Mouse (Mus musculus) bone marrow, adult 2 months (tissue): ENCODE measurements around the gene Ascc2. TPM values are rescaled to one million over a fixed set of nuclear protein-coding genes. Genes with fewer than 3 reads are reported as not detected.
"Not testable (repeated sequence)": the region's sequence is repeated elsewhere in the genome, so short reads cannot be mapped to it uniquely, and the experiment has no call there.

ENCODE experiments used
- H3K27ac ChIP-seq: fragments of 200-500 bp; 2 replicates; pipeline ENCODE4 v1.5.1; 2012; ENCODE audit warnings: low read depth, mild to moderate bottlenecking, control low read depth, inconsistent platforms, low read length; ENCODE audit not compliant: control insufficient read depth, poor library complexity, insufficient read depth
- H3K4me1 ChIP-seq: fragments of 200-500 bp; 2 replicates; pipeline ENCODE4 v1.6.1; 2011; ENCODE audit warnings: low read length; ENCODE audit not compliant: control insufficient read depth, insufficient read depth
- H3K4me3 ChIP-seq: fragments of 200-500 bp; replicated peaks from 2 replicates; pipeline ENCODE3; 2011; ENCODE audit warnings: mild to moderate bottlenecking, low read depth, low read length, control low read depth; ENCODE audit not compliant: control insufficient read depth
- CTCF ChIP-seq: fragments of 200-500 bp; IDR thresholded peaks from 2 replicates; pipeline ENCODE4 v1.5.1; 2011; ENCODE audit warnings: low read length, control low read depth; ENCODE audit not compliant: control insufficient read depth, insufficient read depth
- POLR2A ChIP-seq: fragments of 200-500 bp; IDR thresholded peaks from 2 replicates; pipeline ENCODE4 v1.6.1; 2011; ENCODE audit warnings: low read depth, mild to moderate bottlenecking, control low read depth, low read length, borderline replicate concordance; ENCODE audit not compliant: control insufficient read depth
- WGBS: fragments of 180-500 bp; shearing (Covaris S2); methylation state at CpG from one replicate; pipeline ENCODE4 v1.1.7; 2018; 5-methylcytosine and 5-hydroxymethylcytosine counted together
- polyA plus RNA-seq: library from polyadenylated mRNA; stranded (reverse); fragments of >200 nt; gene quantifications from 2 replicates; pipeline ENCODE4 v1.2.4, GENCODE M21; 2011; ENCODE audit warnings: low replicate concordance; ENCODE audit not compliant: missing spikeins, insufficient read depth, insufficient read length

Ascc2 gene
- polyA plus RNA-seq, 1 experiment, result 18.1 TPM

- WGBS, result 87% methylated on average over 11 of the region's 11 CpGs
- Histone ChIP-seq H3K27ac (no peak overlapping the region), H3K4me3 (no peak overlapping the region), H3K4me1 (no peaks in the 10 kb centered on the region; the same call in 1 of the 2 replicates)
- TF ChIP-seq CTCF (no peak), POLR2A (no peak)
Observed at GRCm38 (mm10) chr11:4692162-4692561, 54.6 kb downstream of the Ascc2 start.

GRCm38 (mm10) chr11:4697043-4697983, 59.8 kb downstream of the Ascc2 start:
- H3K27ac ChIP-seq, result no peak overlapping the region; the same call in 1 of the 2 replicates
- no peaks in the 10 kb centered on the region; the same call in 1 of the 2 replicates for H3K4me1 ChIP-seq
- WGBS, result 34% methylated on average over 7 of the region's 7 CpGs
- no peak for TF ChIP-seq POLR2A
- peak; percentile 3; the same call in 1 of the 2 replicates for TF ChIP-seq CTCF
- no peak overlapping the region for H3K4me3 ChIP-seq

DNA sequence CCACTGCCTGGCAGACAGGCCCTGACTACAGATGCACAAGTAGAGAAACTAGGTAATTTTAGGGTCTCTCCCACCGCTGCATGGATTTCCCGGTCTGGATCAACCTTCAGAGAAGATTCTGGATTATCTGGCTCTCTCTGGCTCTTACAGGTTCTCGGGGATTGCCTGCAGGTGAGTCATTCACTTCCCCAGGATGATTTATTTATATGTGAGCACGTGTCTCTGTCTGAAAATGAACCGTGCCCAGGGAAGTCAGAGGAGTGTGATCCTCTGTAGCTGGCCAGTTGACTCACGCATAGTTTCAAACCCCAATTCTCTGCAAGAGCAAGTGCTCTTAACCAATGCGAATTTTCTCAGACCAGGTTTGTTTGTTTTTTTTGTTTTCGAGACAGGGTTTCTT, 63.2 kb downstream of the Ascc2 start:
- TF ChIP-seq CTCF, result no peak
- TF ChIP-seq POLR2A, result no peak
- Histone ChIP-seq H3K27ac (no peak overlapping the region), H3K4me3 (no peak overlapping the region), H3K4me1 (peaks cover 2% of the 10 kb centered on the region; the same call in 1 of the 2 replicates)
- WGBS, result 90% methylated on average over 8 of the region's 8 CpGs

DNA sequence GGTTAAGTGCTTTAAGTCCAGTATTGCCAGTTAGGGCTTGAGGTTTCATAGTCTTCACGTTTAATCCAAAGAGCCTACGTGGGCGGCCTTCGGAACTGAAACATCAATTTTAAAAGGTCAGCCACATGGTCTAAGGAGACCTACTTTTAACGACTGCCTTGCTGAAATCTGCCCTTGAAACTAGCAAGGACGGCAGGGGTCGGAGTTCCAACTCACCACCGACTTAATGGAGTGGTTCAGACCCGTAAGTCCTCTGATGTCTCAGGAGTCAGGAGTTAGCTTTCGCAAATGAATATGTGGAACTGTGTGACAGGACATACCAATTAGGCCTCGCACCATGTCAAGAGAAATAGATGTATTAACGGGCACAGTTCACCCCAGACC, 66.1 kb downstream of the Ascc2 start:
- H3K27ac ChIP-seq, result peak overlapping the region; percentile 74
- TF ChIP-seq CTCF (no peak), POLR2A (no peak)
- H3K4me1 ChIP-seq, result peaks cover 2% of the 10 kb centered on the region; the same call in 1 of the 2 replicates
- H3K4me3 ChIP-seq, result peak overlapping the region; percentile 90
- 2% methylated on average over 12 of the region's 12 CpGs for WGBS

DNA sequence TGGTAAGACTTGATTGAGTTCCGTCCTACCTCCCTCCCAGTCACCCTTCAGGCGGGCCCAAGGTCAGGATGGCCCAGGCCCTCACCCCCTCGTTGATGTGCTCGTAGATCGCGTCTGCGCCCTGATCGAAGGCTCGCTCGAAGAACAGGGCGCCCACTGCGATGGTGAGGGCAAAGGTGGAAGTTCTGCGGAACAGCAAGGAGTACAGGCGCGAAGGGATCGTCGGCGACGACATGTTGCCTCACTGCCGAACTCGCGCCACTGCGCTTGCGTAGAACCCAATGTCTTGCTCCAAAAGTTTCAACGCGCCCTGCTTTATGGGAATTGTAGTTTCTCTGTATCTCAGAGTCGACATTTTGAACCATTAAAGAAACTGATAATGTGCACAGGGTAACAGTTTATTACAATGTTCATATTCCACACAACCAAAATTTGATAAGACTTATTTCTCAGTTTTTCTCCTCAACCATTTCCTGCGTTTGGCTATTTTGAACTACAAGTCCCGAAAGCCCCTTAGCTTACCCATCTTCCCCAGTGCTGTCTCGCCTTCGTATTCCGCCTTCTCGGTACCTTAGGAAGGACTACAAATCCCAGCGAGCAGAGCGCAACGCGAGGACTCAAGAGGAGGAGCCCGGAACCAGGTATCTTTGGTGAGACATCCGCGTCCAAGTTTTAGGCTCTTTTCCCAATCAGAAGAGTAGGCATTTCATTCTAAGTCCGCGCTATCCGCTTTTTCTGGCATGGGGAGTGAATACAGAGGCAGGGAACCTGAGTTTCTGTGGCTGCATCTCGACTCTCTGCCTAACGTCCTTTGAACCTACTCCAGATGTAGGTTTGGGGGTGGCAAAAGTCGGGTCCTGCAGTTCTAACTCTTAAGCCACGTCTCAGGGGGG, 66.8 kb downstream of the Ascc2 start, which contains the start of the genes Uqcr10 and Zmat5:
Gene Uqcr10, minus strand, starts transcription at position 271 of the 893 bp plus-strand sequence.
Gene Zmat5, plus strand, starts transcription at position 607 of the 893 bp plus-strand sequence.
- peak within 1 kb of the TSS; percentile 90 for H3K4me3 ChIP-seq
- peaks cover 2% of the 10 kb centered on the region; the same call in 1 of the 2 replicates for H3K4me1 ChIP-seq
- peak within 1 kb of the TSS; percentile 74 for H3K27ac ChIP-seq
- WGBS, result under 1% methylated on average over 47 of the region's 47 CpGs
- TF ChIP-seq POLR2A (peak; percentile 96), CTCF (peak; percentile 42; the same call in 1 of the 2 replicates)

DNA sequence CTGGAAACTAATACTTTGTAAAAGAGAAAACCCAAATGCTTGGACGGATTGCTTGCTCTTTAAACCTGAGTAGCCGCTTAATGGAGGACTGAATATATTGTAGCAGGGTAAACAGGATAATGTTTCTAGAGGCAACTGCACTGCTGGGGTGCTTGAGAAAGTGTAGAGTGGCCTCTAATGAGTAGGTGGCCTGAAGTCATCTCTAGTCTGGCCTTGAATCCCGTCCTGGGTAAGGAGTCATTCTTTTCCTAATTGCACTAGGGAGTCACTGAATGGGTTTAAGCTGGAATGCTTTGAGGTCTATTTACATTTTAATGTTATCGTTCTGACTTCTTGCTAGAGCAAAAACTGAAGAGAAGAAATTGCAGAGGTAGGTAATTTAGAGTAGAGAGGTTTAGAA, 67.6 kb downstream of the Ascc2 start:
- no peak for TF ChIP-seq POLR2A
- no peak for TF ChIP-seq CTCF
- H3K4me1 ChIP-seq, result peaks cover 2% of the 10 kb centered on the region; the same call in 1 of the 2 replicates
- H3K4me3 ChIP-seq, result peak overlapping the region; percentile 90
- 10% methylated on average over 4 of the region's 4 CpGs for WGBS
- H3K27ac ChIP-seq, result peak overlapping the region; percentile 60; the same call in 1 of the 2 replicates

- H3K4me1 ChIP-seq, result not testable (repeated sequence)
- 77% methylated on average over 4 of the region's 4 CpGs for WGBS
Observed at GRCm38 (mm10) chr11:4710188-4710587, 72.6 kb downstream of the Ascc2 start.

GRCm38 (mm10) chr11:4712822-4713221, 75.3 kb downstream of the Ascc2 start:
- Histone ChIP-seq H3K4me1 (peaks cover 2% of the 10 kb centered on the region), H3K27ac (no peak overlapping the region), H3K4me3 (no peak overlapping the region)
- TF ChIP-seq POLR2A (no peak), CTCF (no peak)

More at GRCm38 (mm10) chr11:4710188-4710587, 72.6 kb downstream of the Ascc2 start:
- H3K27ac ChIP-seq, H3K4me3 ChIP-seq: not testable (repeated sequence)
